ENCODE assay signal across 26 mouse cellular contexts in the genomic region with DNA sequence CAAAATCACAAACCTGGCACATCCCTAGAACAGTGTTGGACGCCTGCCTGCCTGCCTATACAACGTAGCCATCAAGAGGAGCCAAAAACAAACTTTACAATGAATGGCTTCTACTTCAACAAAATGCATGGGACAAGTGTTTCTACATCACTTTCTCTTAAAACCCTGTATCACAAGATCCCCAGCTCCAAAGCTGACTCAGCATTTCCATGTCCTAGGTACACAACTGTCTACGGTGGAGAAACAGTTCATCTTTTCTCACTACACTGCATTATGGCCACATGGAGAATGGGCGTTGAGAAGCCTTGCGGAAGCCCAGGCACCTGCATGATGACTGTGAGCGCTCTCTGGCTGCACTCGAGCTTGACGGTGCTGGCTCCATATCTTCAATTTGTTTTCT.
"Had no signal": no experiment of that assay in that cellular context is flagged by ENCODE, and none has a peak within 500 bp of the region (broad histone marks: within the 10 kb centered on the region; RNA-seq: fewer than 3 reads in every experiment).

No protein-coding gene starts in this region.

- H3K4me1 ChIP-seq: embryonic facial prominence, embryonic 10.5 days; embryonic facial prominence, embryonic 12.5 days; embryonic facial prominence, embryonic 13.5 days; embryonic facial prominence, embryonic 15.5 days; forebrain, embryonic 10.5 days; forebrain, embryonic 12.5 days; forebrain, embryonic 13.5 days; forebrain, embryonic 15.5 days; heart, embryonic 10.5 days had no signal

- H3K4me3 ChIP-seq: embryonic facial prominence, embryonic 10.5 days; embryonic facial prominence, embryonic 12.5 days; embryonic facial prominence, embryonic 13.5 days; embryonic facial prominence, embryonic 15.5 days; erythroblast, embryonic 14.5 days; forebrain, embryonic 10.5 days; forebrain, embryonic 12.5 days; forebrain, embryonic 13.5 days; forebrain, embryonic 15.5 days; gastrocnemius, adult 2 months; heart, adult 2 months; heart, embryonic 10.5 days had no signal

- H3K9me3 ChIP-seq: embryonic facial prominence, embryonic 10.5 days; embryonic facial prominence, embryonic 12.5 days; embryonic facial prominence, embryonic 13.5 days; embryonic facial prominence, embryonic 15.5 days; forebrain, embryonic 10.5 days; forebrain, embryonic 12.5 days; forebrain, embryonic 13.5 days; forebrain, embryonic 15.5 days; heart, embryonic 10.5 days had no signal

- H3K9ac ChIP-seq: embryonic facial prominence, embryonic 12.5 days; embryonic facial prominence, embryonic 13.5 days; embryonic facial prominence, embryonic 15.5 days; forebrain, embryonic 12.5 days; forebrain, embryonic 13.5 days; forebrain, embryonic 15.5 days; forebrain, postnatal 0 days had no signal

- H3K4me2 ChIP-seq: embryonic facial prominence, embryonic 12.5 days; embryonic facial prominence, embryonic 13.5 days; embryonic facial prominence, embryonic 15.5 days; forebrain, embryonic 12.5 days; forebrain, embryonic 13.5 days; forebrain, embryonic 15.5 days had no signal

- DNase-seq: cerebellum, postnatal 10 days; cerebellum, postnatal 14 days; cerebellum, postnatal 25 days; cerebellum, postnatal 36 days; embryo, embryonic 11 days; forebrain, postnatal 0 days; gastrocnemius, adult 2 months; gastrocnemius, postnatal 10 days; gastrocnemius, postnatal 14 days; gastrocnemius, postnatal 25 days; gastrocnemius, postnatal 36 days; heart, adult 11 months; heart, adult 18-20 months; heart, adult 2 months had no signal

- H3K27me3 ChIP-seq: embryonic facial prominence, embryonic 12.5 days; embryonic facial prominence, embryonic 13.5 days; embryonic facial prominence, embryonic 15.5 days; forebrain, embryonic 12.5 days; forebrain, embryonic 13.5 days; forebrain, embryonic 15.5 days had no signal

- H3K27ac ChIP-seq: embryonic facial prominence, embryonic 10.5 days; embryonic facial prominence, embryonic 12.5 days; embryonic facial prominence, embryonic 13.5 days; embryonic facial prominence, embryonic 15.5 days; forebrain, embryonic 10.5 days; forebrain, embryonic 12.5 days; forebrain, embryonic 13.5 days; forebrain, embryonic 15.5 days; gastrocnemius, adult 2 months; heart, adult 2 months; heart, embryonic 10.5 days had no signal

- ATAC-seq: forebrain, embryonic 13.5 days; forebrain, embryonic 14.5 days; forebrain, embryonic 15.5 days; forebrain, embryonic 16.5 days; forebrain, postnatal 0 days had no signal
